Mouse (Mus musculus): ENCODE results near the gene Anp32b.

- no peak for TF ChIP-seq POLR2A (IDR thresholded peaks at IDR 0.05; ENCODE audit: extremely low read depth, insufficient read depth, low read length)
- TF ChIP-seq CTCF (IDR thresholded peaks at IDR 0.05; ENCODE audit: extremely low read depth, insufficient read depth, low read length): no peak
These were observed 46.5 kb upstream of the Anp32b start for GRCm38 (mm10) chr4:46404042-46404795.
